25 mouse cellular contexts compared by ENCODE assay signal in genomic region chr7:82396869-82397268, GRCm38 (mm10).
A peak's percentile ranks its signal among the peaks of the same experiment; 100 is the strongest.
DNase-seq lines count a peak whose midpoint lies in the region; ATAC-seq and TF ChIP-seq lines count a peak whose summit lies in the region.
"Had no signal": no experiment of that assay in that cellular context is flagged by ENCODE, and none has a peak within 500 bp of the region (broad histone marks: within the 10 kb centered on the region; RNA-seq: fewer than 3 reads in every experiment).

No protein-coding gene starts in this region.

- no peaks in the 10 kb centered on the region for H3K9me3 ChIP-seq in forebrain, embryonic 14.5 days (replicated peaks; ENCODE audit: control insufficient read depth, low read length)
- no peaks in the 10 kb centered on the region for H3K9me3 ChIP-seq in forebrain, embryonic 16.5 days (ENCODE audit: control insufficient read depth, low read length)
- no peaks in the 10 kb centered on the region for H3K9me3 ChIP-seq in hindbrain, postnatal 0 days (ENCODE audit: low read length)
- no peaks in the 10 kb centered on the region for H3K9me3 ChIP-seq in hindbrain, embryonic 14.5 days (ENCODE audit: control insufficient read depth, low read length)
- H3K9me3 ChIP-seq in neural tube, embryonic 13.5 days, result no peaks in the 10 kb centered on the region
- H3K9me3 ChIP-seq in neural tube, embryonic 15.5 days (replicated peaks), result no peaks in the 10 kb centered on the region
- H3K9me3 ChIP-seq: heart, embryonic 15.5 days; liver, embryonic 12.5 days had no signal

- TF ChIP-seq CTCF in hindbrain, postnatal 0 days (IDR thresholded peaks at IDR 0.05; ENCODE audit: low read depth), result no peak

- H3K4me3 ChIP-seq in forebrain, embryonic 14.5 days (ENCODE audit: low read depth, low read length), result no peak overlapping the region
- H3K4me3 ChIP-seq in forebrain, embryonic 16.5 days (replicated peaks; ENCODE audit: low read length), result no peak overlapping the region
- no peak overlapping the region for H3K4me3 ChIP-seq in hindbrain, postnatal 0 days (ENCODE audit: low read length)
- no peak overlapping the region for H3K4me3 ChIP-seq in hindbrain, embryonic 14.5 days (replicated peaks; ENCODE audit: low read length)
- no peak overlapping the region for H3K4me3 ChIP-seq in neural tube, embryonic 13.5 days
- H3K4me3 ChIP-seq in neural tube, embryonic 15.5 days (replicated peaks), result no peak overlapping the region
- H3K4me3 ChIP-seq: heart, embryonic 15.5 days; liver, embryonic 12.5 days; myocyte had no signal

- H3K27ac ChIP-seq in forebrain, embryonic 14.5 days (ENCODE audit: low read depth, low read length), result 0 out of 2 replicates have a peak overlapping the region, but pooled peaks have one; percentile 24
- no peak overlapping the region for H3K27ac ChIP-seq in forebrain, embryonic 16.5 days (ENCODE audit: low read length)
- no peak overlapping the region; the same call in 1 of the 2 replicates for H3K27ac ChIP-seq in hindbrain, postnatal 0 days
- no peak overlapping the region for H3K27ac ChIP-seq in hindbrain, embryonic 14.5 days
- no peak overlapping the region for H3K27ac ChIP-seq in neural tube, embryonic 13.5 days (replicated peaks)
- no peak overlapping the region for H3K27ac ChIP-seq in neural tube, embryonic 15.5 days (replicated peaks)
- H3K27ac ChIP-seq: heart, embryonic 15.5 days; liver, embryonic 12.5 days; stomach, postnatal 0 days had no signal

- no peak overlapping the region for H3K9ac ChIP-seq in forebrain, embryonic 14.5 days (ENCODE audit: low read length)
- no peak overlapping the region for H3K9ac ChIP-seq in forebrain, embryonic 16.5 days (replicated peaks; ENCODE audit: low read depth, low read length)
- H3K9ac ChIP-seq in hindbrain, postnatal 0 days (replicated peaks; ENCODE audit: low read length), result no peak overlapping the region
- H3K9ac ChIP-seq in hindbrain, embryonic 14.5 days, result no peak overlapping the region
- H3K9ac ChIP-seq in neural tube, embryonic 13.5 days, result no peak overlapping the region
- no peak overlapping the region for H3K9ac ChIP-seq in neural tube, embryonic 15.5 days (replicated peaks)
- H3K9ac ChIP-seq: heart, embryonic 15.5 days; liver, embryonic 12.5 days; liver, postnatal 0 days had no signal

- no peak overlapping the region for H3K4me2 ChIP-seq in forebrain, embryonic 14.5 days (ENCODE audit: low read length)
- no peak overlapping the region for H3K4me2 ChIP-seq in forebrain, embryonic 16.5 days (ENCODE audit: low read length)
- H3K4me2 ChIP-seq in hindbrain, postnatal 0 days (ENCODE audit: low read depth, low read length), result no peak overlapping the region
- H3K4me2 ChIP-seq in hindbrain, embryonic 14.5 days (replicated peaks), result no peak overlapping the region
- H3K4me2 ChIP-seq in neural tube, embryonic 13.5 days, result no peak overlapping the region
- H3K4me2 ChIP-seq in neural tube, embryonic 15.5 days, result no peak overlapping the region
- H3K4me2 ChIP-seq: heart, embryonic 15.5 days; liver, embryonic 12.5 days had no signal

- no peaks in the 10 kb centered on the region for H3K36me3 ChIP-seq in forebrain, embryonic 14.5 days (ENCODE audit: control insufficient read depth, insufficient read depth, low read length)
- no peaks in the 10 kb centered on the region for H3K36me3 ChIP-seq in forebrain, embryonic 16.5 days (ENCODE audit: control insufficient read depth, insufficient read depth)
- no peaks in the 10 kb centered on the region for H3K36me3 ChIP-seq in hindbrain, postnatal 0 days (ENCODE audit: insufficient read depth, low read length)
- H3K36me3 ChIP-seq in hindbrain, embryonic 14.5 days (replicated peaks; ENCODE audit: control insufficient read depth, insufficient read depth), result no peaks in the 10 kb centered on the region
- no peaks in the 10 kb centered on the region for H3K36me3 ChIP-seq in neural tube, embryonic 13.5 days
- H3K36me3 ChIP-seq in neural tube, embryonic 15.5 days, result no peaks in the 10 kb centered on the region
- H3K36me3 ChIP-seq: G1E; heart, embryonic 15.5 days; liver, embryonic 12.5 days had no signal

- H3K27me3 ChIP-seq in forebrain, embryonic 14.5 days (replicated peaks; ENCODE audit: control insufficient read depth, insufficient read depth, low read length), result no peaks in the 10 kb centered on the region
- no peaks in the 10 kb centered on the region for H3K27me3 ChIP-seq in forebrain, embryonic 16.5 days (replicated peaks; ENCODE audit: control insufficient read depth, insufficient read depth, low read length)
- no peaks in the 10 kb centered on the region for H3K27me3 ChIP-seq in hindbrain, postnatal 0 days (ENCODE audit: insufficient read depth, low read length)
- no peaks in the 10 kb centered on the region for H3K27me3 ChIP-seq in hindbrain, embryonic 14.5 days (ENCODE audit: control insufficient read depth, insufficient read depth, low read length)
- no peaks in the 10 kb centered on the region for H3K27me3 ChIP-seq in neural tube, embryonic 13.5 days
- H3K27me3 ChIP-seq in neural tube, embryonic 15.5 days (replicated peaks), result no peaks in the 10 kb centered on the region
- H3K27me3 ChIP-seq: heart, embryonic 15.5 days; liver, embryonic 12.5 days had no signal

- peak; percentile 39 for DNase-seq in forebrain, embryonic 14.5 days (ENCODE audit: low spot score)
- DNase-seq in hindbrain, postnatal 0 days (ENCODE audit: low spot score), result peak; percentile 38
- no peak for DNase-seq in hindbrain, embryonic 14.5 days (ENCODE audit: low spot score)
- no peak for DNase-seq in cerebellum, postnatal 36 days
- DNase-seq: adrenal gland, adult 8-10 months; cerebellum, adult 8-10 months; cerebellum, postnatal 25 days; gastrocnemius, postnatal 14 days; kidney, adult 9 months; kidney, postnatal 10 days; layer of hippocampus, postnatal 36 days; liver, postnatal 0 days; lung, postnatal 36 days; right cerebral cortex, postnatal 4 days; thymus, adult 18-20 months; thymus, postnatal 25 days had no signal

- no peak for ATAC-seq in forebrain, embryonic 14.5 days
- ATAC-seq in forebrain, embryonic 16.5 days, result no peak
- 0 out of 2 replicates have a peak, but pooled peaks have one; percentile 53 for ATAC-seq in hindbrain, postnatal 0 days
- no peak for ATAC-seq in hindbrain, embryonic 14.5 days (ENCODE audit: low FRiP score)
- peak; percentile 44; the same call in 1 of the 2 replicates for ATAC-seq in neural tube, embryonic 13.5 days (ENCODE audit: low read depth)
- ATAC-seq in neural tube, embryonic 15.5 days (ENCODE audit: low FRiP score), result no peak
- ATAC-seq: intestine, embryonic 16.5 days; liver, embryonic 12.5 days; liver, postnatal 0 days had no signal

- 17% methylated on average over 4 of the region's 5 CpGs for WGBS in forebrain, embryonic 14.5 days
- 18% methylated on average over 4 of the region's 5 CpGs for WGBS in forebrain, embryonic 16.5 days
- 20% methylated on average over 3 of the region's 5 CpGs for WGBS in hindbrain, postnatal 0 days
- 22% methylated on average over 4 of the region's 5 CpGs for WGBS in hindbrain, embryonic 14.5 days
- WGBS in neural tube, embryonic 13.5 days, result 27% methylated on average over 4 of the region's 5 CpGs
- WGBS in neural tube, embryonic 15.5 days, result 19% methylated on average over 4 of the region's 5 CpGs

- H3K4me1 ChIP-seq in forebrain, embryonic 14.5 days (ENCODE audit: control insufficient read depth, insufficient read depth, low read length), result peaks cover 23% of the 10 kb centered on the region
- peaks cover 30% of the 10 kb centered on the region for H3K4me1 ChIP-seq in forebrain, embryonic 16.5 days (replicated peaks; ENCODE audit: control insufficient read depth, insufficient read depth, low read length)
- H3K4me1 ChIP-seq in hindbrain, postnatal 0 days (ENCODE audit: insufficient read depth, low read length), result no peaks in the 10 kb centered on the region
- H3K4me1 ChIP-seq in hindbrain, embryonic 14.5 days (replicated peaks; ENCODE audit: control insufficient read depth, insufficient read depth, low read length), result peaks cover 22% of the 10 kb centered on the region
- H3K4me1 ChIP-seq in neural tube, embryonic 13.5 days (replicated peaks), result peaks cover 28% of the 10 kb centered on the region
- peaks cover 9% of the 10 kb centered on the region; the same call in 1 of the 2 replicates for H3K4me1 ChIP-seq in neural tube, embryonic 15.5 days
- H3K4me1 ChIP-seq: heart, embryonic 15.5 days; liver, embryonic 12.5 days had no signal

Comparison
In these comparisons a context has a peak if more than half of its experiments do, and no peak if none do; other contexts are left out.
1. ATAC-seq: peak in hindbrain, postnatal 0 days (single experiment) and neural tube, embryonic 13.5 days (single experiment); none in forebrain, embryonic 14.5 days (single experiment), forebrain, embryonic 16.5 days (single experiment), hindbrain, embryonic 14.5 days (single experiment) and neural tube, embryonic 15.5 days (single experiment).
2. DNase-seq: peak in forebrain, embryonic 14.5 days (single experiment) and hindbrain, postnatal 0 days (single experiment); none in hindbrain, embryonic 14.5 days (single experiment) and cerebellum, postnatal 36 days (0 of 2).